Mouse (Mus musculus): ENCODE results near the gene Gm11168. TPM values are rescaled to one million over a fixed set of nuclear protein-coding genes. Genes with fewer than 3 reads are reported as not detected.
"Not testable (repeated sequence)": the region's sequence is repeated elsewhere in the genome, so short reads cannot be mapped to it uniquely, and the experiment has no call there.

The Gm11168 gene
- polyA plus RNA-seq, 1 experiment from 2014 or later: not detected

DNA sequence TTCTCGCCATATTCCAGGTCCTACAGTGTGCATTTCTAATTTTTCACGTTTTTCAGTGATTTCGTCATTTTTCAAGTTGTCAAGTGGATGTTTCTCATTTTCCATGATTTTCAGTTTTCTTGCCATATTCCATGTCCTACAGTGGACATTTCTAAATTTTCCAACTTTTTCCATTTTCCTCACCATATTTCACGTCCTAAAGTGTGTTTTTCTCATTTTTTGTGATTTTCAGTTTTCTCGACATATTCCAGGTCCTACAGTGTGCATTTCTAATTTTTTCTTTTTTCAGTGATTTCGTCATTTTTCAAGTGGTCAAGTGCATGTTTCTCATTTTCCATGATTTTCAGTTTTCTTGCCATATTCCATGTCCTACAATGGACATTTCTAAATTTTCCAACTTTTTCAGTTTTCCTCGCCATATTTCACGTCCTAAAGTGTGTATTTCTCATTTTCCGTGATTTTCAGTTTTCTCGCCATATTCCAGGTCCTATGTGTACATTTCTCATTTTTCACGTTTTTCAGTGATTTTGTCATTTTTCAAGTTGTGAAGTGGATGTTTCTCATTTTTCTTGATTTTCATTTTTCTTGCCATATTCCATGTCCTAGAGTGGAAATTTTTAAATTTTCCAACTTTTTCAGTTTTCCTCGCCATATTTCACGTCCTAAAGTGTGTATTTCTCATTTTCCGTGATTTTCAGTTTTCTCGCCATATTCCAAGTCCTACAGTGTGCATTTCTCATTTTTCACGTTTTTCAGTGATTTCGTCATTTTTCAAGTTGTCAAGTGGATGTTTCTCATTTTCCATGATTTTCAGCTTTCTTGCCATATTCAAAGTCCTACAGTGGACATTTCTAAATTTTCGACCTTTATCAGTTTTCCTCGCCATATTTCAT is 16.9 kb downstream of the Gm11168 start:
- not testable (repeated sequence) for H3K4me1 ChIP-seq (ENCODE audit: control insufficient read depth in 2 of 2, insufficient read depth in 2 of 2, low read length in 2 of 2); H3K27me3 ChIP-seq (ENCODE audit: control insufficient read depth, insufficient read depth, low read length); H3K36me3 ChIP-seq (ENCODE audit: control insufficient read depth, insufficient read depth, low read length); H3K4me3 ChIP-seq (ENCODE audit: control insufficient read depth in 1 of 2, insufficient read depth in 1 of 2, low read depth in 1 of 2, low read length in 2 of 2); H3K9ac ChIP-seq (ENCODE audit: low read length); H3K27ac ChIP-seq (replicated peaks in 1 of 2; ENCODE audit: control insufficient read depth in 1 of 2, insufficient read depth in 1 of 2, low read depth in 2 of 2, low read length in 2 of 2); H3K9me3 ChIP-seq (ENCODE audit: control insufficient read depth, low read length); H3K4me2 ChIP-seq (ENCODE audit: low read length)
- ATAC-seq (ENCODE audit: insufficient number of reproducible peaks, insufficient read depth, low FRiP score, low read depth): peak; percentile 64; the same call in 1 of the 2 replicates
- 74% methylated on average over 11 of the region's 19 CpGs for WGBS

DNA sequence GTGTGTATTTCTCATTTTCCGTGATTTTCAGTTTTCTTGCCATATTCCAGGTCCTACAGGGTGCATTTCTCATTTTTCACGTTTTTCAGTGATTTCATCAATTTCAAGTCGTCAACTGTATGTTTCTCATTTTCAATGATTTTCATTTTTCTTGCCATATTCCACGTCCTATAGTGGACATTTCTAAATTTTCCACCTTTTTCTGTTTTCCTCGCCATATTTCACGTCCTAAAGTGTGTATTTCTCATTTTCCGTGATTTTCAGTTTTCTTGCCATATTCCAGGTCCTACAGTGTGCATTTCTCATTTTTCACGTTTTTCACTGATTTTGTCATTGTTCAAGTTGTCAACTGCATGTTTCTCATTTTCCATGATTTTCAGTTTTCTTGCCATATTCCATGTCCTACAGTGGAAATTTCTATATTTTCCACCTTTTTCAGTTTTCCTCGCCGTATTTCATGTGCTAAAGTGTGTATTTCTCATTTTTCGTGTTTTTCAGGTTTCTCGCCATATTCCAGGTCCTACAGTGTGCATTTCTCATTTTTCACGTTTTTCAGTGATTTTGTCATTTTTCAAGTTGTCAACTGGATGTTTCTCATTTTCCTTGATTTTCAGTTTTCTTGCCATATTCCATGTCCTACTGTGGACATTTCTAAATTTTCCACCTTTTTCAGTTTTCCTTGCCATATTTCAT is 19.3 kb downstream of the Gm11168 start:
- H3K4me2 ChIP-seq (ENCODE audit: low read length); H3K4me1 ChIP-seq (ENCODE audit: control insufficient read depth in 2 of 2, insufficient read depth in 2 of 2, low read length in 2 of 2); H3K9me3 ChIP-seq (ENCODE audit: control insufficient read depth, low read length); H3K36me3 ChIP-seq (ENCODE audit: control insufficient read depth, insufficient read depth, low read length); H3K27me3 ChIP-seq (ENCODE audit: control insufficient read depth, insufficient read depth, low read length); ATAC-seq (ENCODE audit: insufficient number of reproducible peaks, insufficient read depth, low FRiP score, low read depth); H3K9ac ChIP-seq (ENCODE audit: low read length); H3K27ac ChIP-seq (replicated peaks in 1 of 2; ENCODE audit: control insufficient read depth in 1 of 2, insufficient read depth in 1 of 2, low read depth in 2 of 2, low read length in 2 of 2); H3K4me3 ChIP-seq (ENCODE audit: control insufficient read depth in 1 of 2, insufficient read depth in 1 of 2, low read depth in 1 of 2, low read length in 2 of 2): not testable (repeated sequence)
- 67% methylated on average over 9 of the region's 13 CpGs for WGBS

DNA sequence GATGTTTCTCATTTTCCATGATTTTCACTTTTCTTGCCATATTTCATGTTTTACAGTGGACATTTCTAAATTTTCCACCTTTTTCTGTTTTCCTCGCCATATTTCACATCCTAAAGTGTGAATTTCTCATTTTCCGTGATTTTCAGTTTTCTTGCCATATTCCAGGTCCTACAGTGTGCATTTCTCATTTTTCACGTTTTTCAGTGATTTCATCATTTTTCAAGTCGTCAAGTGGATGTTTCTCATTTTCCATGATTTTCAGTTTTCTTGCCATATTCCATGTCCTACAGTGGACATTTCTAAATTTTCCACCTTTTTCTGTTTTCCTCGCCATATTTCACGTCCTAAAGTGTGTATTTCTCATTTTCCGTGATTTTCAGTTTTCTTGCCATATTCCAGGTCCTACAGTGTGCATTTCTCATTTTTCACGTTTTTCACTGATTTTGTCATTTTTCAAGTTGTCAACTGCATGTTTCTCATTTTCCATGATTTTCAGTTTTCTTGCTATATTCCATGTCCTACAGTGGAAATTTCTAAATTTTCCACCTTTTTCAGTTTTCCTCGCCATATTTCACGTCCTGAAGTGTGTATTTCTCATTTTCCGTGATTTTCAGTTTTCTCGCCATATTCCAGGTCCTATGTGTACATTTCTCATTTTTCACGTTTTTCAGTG is 20.3 kb downstream of the Gm11168 start, which contains the start of gene Gm10718:
Gene Gm10718, plus strand, starts transcription at position 236 of the 673 bp plus-strand sequence.
- 73% methylated on average over 9 of the region's 13 CpGs for WGBS
- not testable (repeated sequence) for ATAC-seq (ENCODE audit: insufficient number of reproducible peaks, insufficient read depth, low FRiP score, low read depth); H3K27ac ChIP-seq (replicated peaks in 1 of 2; ENCODE audit: control insufficient read depth in 1 of 2, insufficient read depth in 1 of 2, low read depth in 2 of 2, low read length in 2 of 2); H3K9me3 ChIP-seq (ENCODE audit: control insufficient read depth, low read length); H3K36me3 ChIP-seq (ENCODE audit: control insufficient read depth, insufficient read depth, low read length); H3K4me3 ChIP-seq (ENCODE audit: control insufficient read depth in 1 of 2, insufficient read depth in 1 of 2, low read depth in 1 of 2, low read length in 2 of 2); H3K9ac ChIP-seq (ENCODE audit: low read length); H3K27me3 ChIP-seq (ENCODE audit: control insufficient read depth, insufficient read depth, low read length); H3K4me2 ChIP-seq (ENCODE audit: low read length); H3K4me1 ChIP-seq (ENCODE audit: control insufficient read depth in 2 of 2, insufficient read depth in 2 of 2, low read length in 2 of 2)

DNA sequence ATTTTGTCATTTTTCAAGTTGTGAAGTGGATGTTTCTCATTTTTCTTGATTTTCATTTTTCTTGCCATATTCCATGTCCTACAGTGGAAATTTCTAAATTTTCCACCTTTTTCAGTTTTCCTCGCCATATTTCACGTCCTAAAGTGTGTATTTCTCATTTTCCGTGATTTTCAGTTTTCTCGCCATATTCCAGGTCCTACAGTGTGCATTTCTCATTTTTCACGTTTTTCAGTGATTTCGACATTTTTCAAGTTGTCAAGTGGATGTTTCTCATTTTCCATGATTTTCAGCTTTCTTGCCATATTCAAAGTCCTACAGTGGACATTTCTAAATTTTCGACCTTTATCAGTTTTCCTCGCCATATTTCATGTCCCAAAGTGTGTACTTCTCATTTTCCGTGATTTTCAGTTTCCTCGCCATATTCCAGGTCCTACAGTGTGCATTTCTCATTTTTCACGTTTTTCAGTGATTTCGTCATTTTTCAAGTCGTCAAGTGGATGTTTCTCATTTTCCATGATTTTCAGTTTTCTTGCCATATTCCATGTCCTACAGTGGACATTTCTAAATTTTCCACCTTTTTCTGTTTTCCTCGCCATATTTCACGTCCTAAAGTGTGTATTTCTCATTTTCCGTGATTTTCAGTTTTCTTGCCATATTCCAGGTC is 21.0 kb downstream of the Gm11168 start:
- not testable (repeated sequence) for H3K27ac ChIP-seq (replicated peaks in 1 of 2; ENCODE audit: control insufficient read depth in 1 of 2, insufficient read depth in 1 of 2, low read depth in 2 of 2, low read length in 2 of 2); H3K36me3 ChIP-seq (ENCODE audit: control insufficient read depth, insufficient read depth, low read length); H3K4me1 ChIP-seq (ENCODE audit: control insufficient read depth in 2 of 2, insufficient read depth in 2 of 2, low read length in 2 of 2); H3K27me3 ChIP-seq (ENCODE audit: control insufficient read depth, insufficient read depth, low read length); ATAC-seq (ENCODE audit: insufficient number of reproducible peaks, insufficient read depth, low FRiP score, low read depth); H3K9ac ChIP-seq (ENCODE audit: low read length); H3K4me3 ChIP-seq (ENCODE audit: control insufficient read depth in 1 of 2, insufficient read depth in 1 of 2, low read depth in 1 of 2, low read length in 2 of 2); H3K4me2 ChIP-seq (ENCODE audit: low read length); H3K9me3 ChIP-seq (ENCODE audit: control insufficient read depth, low read length)
- WGBS: 60% methylated on average over 15 of the region's 16 CpGs

DNA sequence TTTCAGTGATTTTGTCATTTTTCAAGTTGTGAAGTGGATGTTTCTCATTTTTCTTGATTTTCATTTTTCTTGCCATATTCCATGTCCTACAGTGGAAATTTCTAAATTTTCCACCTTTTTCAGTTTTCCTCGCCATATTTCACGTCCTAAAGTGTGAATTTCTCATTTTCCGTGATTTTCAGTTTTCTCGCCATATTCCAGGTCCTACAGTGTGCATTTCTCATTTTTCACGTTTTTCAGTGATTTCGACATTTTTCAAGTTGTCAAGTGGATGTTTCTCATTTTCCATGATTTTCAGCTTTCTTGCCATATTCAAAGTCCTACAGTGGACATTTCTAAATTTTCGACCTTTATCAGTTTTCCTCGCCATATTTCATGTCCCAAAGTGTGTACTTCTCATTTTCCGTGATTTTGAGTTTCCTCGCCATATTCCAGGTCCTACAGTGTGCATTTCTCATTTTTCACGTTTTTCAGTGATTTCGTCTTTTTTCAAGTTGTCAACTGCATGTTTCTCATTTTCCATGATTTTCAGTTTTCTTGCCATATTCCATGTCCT is 21.8 kb downstream of the Gm11168 start, which contains the start of gene Gm10717:
Gene Gm10717, plus strand, starts transcription at position 506 of the 556 bp plus-strand sequence.
- H3K9me3 ChIP-seq (ENCODE audit: control insufficient read depth, low read length); H3K27me3 ChIP-seq (ENCODE audit: control insufficient read depth, insufficient read depth, low read length); H3K4me2 ChIP-seq (ENCODE audit: low read length); H3K9ac ChIP-seq (ENCODE audit: low read length); H3K4me1 ChIP-seq (ENCODE audit: control insufficient read depth in 2 of 2, insufficient read depth in 2 of 2, low read length in 2 of 2); H3K36me3 ChIP-seq (ENCODE audit: control insufficient read depth, insufficient read depth, low read length); ATAC-seq (ENCODE audit: insufficient number of reproducible peaks, insufficient read depth, low FRiP score, low read depth); H3K4me3 ChIP-seq (ENCODE audit: control insufficient read depth in 1 of 2, insufficient read depth in 1 of 2, low read depth in 1 of 2, low read length in 2 of 2); H3K27ac ChIP-seq (replicated peaks in 1 of 2; ENCODE audit: control insufficient read depth in 1 of 2, insufficient read depth in 1 of 2, low read depth in 2 of 2, low read length in 2 of 2): not testable (repeated sequence)
- WGBS: 65% methylated on average over 12 of the region's 12 CpGs

DNA sequence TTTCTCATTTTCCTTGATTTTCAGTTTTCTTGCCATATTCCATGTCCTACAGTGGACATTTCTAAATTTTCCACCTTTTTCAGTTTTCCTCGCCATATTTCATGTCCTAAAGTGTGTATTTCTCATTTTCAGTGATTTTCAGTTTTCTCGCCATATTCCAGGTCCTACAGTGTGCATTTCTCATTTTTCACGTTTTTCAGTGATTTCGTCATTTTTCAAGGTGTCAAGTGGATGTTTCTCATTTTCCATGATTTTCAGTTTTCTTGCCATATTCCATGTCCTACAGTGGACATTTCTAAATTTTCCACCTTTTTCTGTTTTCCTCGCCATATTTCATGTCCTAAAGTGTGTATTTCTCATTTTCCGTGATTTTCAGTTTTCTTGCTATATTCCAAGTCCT is 22.5 kb downstream of the Gm11168 start:
- not testable (repeated sequence) for H3K9ac ChIP-seq (ENCODE audit: low read length); H3K36me3 ChIP-seq (ENCODE audit: control insufficient read depth, insufficient read depth, low read length); ATAC-seq (ENCODE audit: insufficient number of reproducible peaks, insufficient read depth, low FRiP score, low read depth); H3K4me1 ChIP-seq (ENCODE audit: control insufficient read depth in 2 of 2, insufficient read depth in 2 of 2, low read length in 2 of 2); H3K9me3 ChIP-seq (ENCODE audit: control insufficient read depth, low read length); H3K4me2 ChIP-seq (ENCODE audit: low read length); H3K27me3 ChIP-seq (ENCODE audit: control insufficient read depth, insufficient read depth, low read length); H3K27ac ChIP-seq (replicated peaks in 1 of 2; ENCODE audit: control insufficient read depth in 1 of 2, insufficient read depth in 1 of 2, low read depth in 2 of 2, low read length in 2 of 2); H3K4me3 ChIP-seq (ENCODE audit: control insufficient read depth in 1 of 2, insufficient read depth in 1 of 2, low read depth in 1 of 2, low read length in 2 of 2)
- whole genome bisulfite sequencing: 62% methylated on average over 4 of the region's 6 CpGs

DNA sequence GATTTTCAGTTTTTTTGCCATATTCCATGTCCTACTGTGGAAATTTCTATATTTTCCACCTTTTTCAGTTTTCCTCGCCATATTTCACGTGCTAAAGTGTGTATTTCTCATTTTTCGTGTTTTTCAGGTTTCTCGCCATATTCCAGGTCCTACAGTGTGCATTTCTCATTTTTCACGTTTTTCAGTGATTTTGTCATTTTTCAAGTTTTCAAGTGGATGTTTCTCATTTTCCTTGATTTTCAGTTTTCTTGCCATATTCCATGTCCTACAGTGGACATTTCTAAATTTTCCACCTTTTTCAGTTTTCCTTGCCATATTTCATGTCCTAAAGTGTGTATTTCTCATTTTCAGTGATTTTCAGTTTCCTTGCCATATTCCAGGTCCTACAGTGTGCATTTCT is 23.0 kb downstream of the Gm11168 start:
- not testable (repeated sequence) for H3K36me3 ChIP-seq (ENCODE audit: control insufficient read depth, insufficient read depth, low read length); H3K27ac ChIP-seq (replicated peaks in 1 of 2; ENCODE audit: control insufficient read depth in 1 of 2, insufficient read depth in 1 of 2, low read depth in 2 of 2, low read length in 2 of 2); ATAC-seq (ENCODE audit: insufficient number of reproducible peaks, insufficient read depth, low FRiP score, low read depth); H3K27me3 ChIP-seq (ENCODE audit: control insufficient read depth, insufficient read depth, low read length); H3K9ac ChIP-seq (ENCODE audit: low read length); H3K4me3 ChIP-seq (ENCODE audit: control insufficient read depth in 1 of 2, insufficient read depth in 1 of 2, low read depth in 1 of 2, low read length in 2 of 2); H3K9me3 ChIP-seq (ENCODE audit: control insufficient read depth, low read length); H3K4me2 ChIP-seq (ENCODE audit: low read length); H3K4me1 ChIP-seq (ENCODE audit: control insufficient read depth in 2 of 2, insufficient read depth in 2 of 2, low read length in 2 of 2)
- 68% methylated on average over 5 of the region's 5 CpGs for WGBS
